Mouse (Mus musculus): ENCODE data around the gene Napa.

GRCm38 (mm10) chr7:16083361-16083760 is 14.9 kb upstream of the Napa start:
- TF ChIP-seq CTCF (IDR thresholded peaks at IDR 0.05; ENCODE audit: low read depth) (no peak), EP300 (IDR thresholded peaks at IDR 0.05; ENCODE audit: low read depth) (no peak)
